Mouse (Mus musculus): ENCODE results near the gene Tmem131l.

Gene Tmem131l

GRCm38 (mm10) chr3:83864064-83864548 is 175.9 kb downstream of the Tmem131l start:
- no peak for DNase-seq (ENCODE audit: extremely low spot score)

- no peak for DNase-seq (ENCODE audit: extremely low spot score)
These were observed 177.0 kb downstream of the Tmem131l start for GRCm38 (mm10) chr3:83862956-83863355.

- DNase-seq (ENCODE audit: extremely low spot score), result no peak
These were observed 180.4 kb downstream of the Tmem131l start for GRCm38 (mm10) chr3:83859595-83859994.

- no peak for DNase-seq (ENCODE audit: extremely low spot score)
These were observed 180.9 kb downstream of the Tmem131l start for GRCm38 (mm10) chr3:83859071-83859470.

- no peak for DNase-seq (ENCODE audit: extremely low spot score)
These were observed 182.4 kb downstream of the Tmem131l start for GRCm38 (mm10) chr3:83857621-83858020.

GRCm38 (mm10) chr3:83855643-83856042 is 184.3 kb downstream of the Tmem131l start:
- DNase-seq (ENCODE audit: extremely low spot score), result no peak

- DNase-seq (ENCODE audit: extremely low spot score), result no peak
These were observed 190.6 kb downstream of the Tmem131l start for GRCm38 (mm10) chr3:83849341-83849740.

All from embryo, embryonic 9.5 days (tissue).